Mouse (Mus musculus): ENCODE results near the gene Prcd. TPM values are rescaled to one million over a fixed set of nuclear protein-coding genes. Genes with fewer than 3 reads are reported as not detected.

The Prcd gene
- polyA plus RNA-seq, 1 experiment from 2014 or later, result 16.4 TPM

DNA sequence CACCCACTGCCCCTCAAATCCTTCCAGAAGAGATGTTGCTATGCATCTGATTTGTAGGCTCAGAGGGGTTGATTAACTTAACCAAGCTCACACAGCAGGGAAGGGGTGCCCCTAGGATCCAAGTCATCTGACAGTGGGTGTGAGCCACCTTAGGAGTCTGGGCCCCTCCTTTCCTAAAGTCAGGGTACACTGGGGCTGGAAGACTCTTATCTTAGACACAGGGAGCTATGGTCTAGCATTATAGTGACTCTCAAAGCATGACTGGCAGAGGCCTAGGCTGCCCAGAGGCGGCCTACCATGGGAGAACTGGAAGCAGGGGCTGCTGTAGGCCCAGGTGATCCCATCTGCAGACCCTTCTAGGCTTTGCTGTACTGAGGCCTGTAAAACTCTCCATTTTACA is 40.8 kb upstream of the Prcd start:
- no peak for TF ChIP-seq EP300 (IDR thresholded peaks at IDR 0.05)
- no peak for TF ChIP-seq CTCF (IDR thresholded peaks at IDR 0.05)
- peaks cover 5% of the 10 kb centered on the region; the same call in 1 of the 2 replicates for H3K36me3 ChIP-seq (ENCODE audit: insufficient read depth, low read length)
- H3K4me2 ChIP-seq (replicated peaks; ENCODE audit: low read depth, low read length), result no peak overlapping the region

DNA sequence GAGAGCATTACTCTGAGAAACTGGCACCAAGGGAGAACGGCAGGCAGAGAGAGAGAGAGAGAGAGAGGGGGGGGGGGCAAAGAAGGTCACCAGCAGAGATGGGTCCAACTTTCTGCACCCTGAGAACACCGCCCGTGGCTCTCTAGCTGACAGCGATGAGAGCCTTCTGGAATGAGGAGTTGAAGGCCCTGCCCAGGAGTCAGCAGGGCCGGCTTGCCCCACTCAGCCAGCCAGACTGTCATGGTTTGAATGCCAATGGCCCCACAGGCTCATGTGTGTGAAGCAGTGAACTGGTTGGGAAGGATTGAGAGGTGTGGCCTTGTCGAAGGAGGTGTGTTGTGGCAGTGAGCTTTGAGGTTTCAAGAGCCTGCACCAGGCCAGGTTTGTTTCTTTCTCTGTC is 40.1 kb upstream of the Prcd start:
- no peak overlapping the region for H3K27ac ChIP-seq (ENCODE audit: low read length)
- H3K36me3 ChIP-seq (ENCODE audit: insufficient read depth, low read length), result peaks cover 5% of the 10 kb centered on the region; the same call in 1 of the 2 replicates
- no peak for ATAC-seq

More for the DNA sequence above, 40.8 kb upstream of the Prcd start:
- H3K27me3 ChIP-seq (replicated peaks; ENCODE audit: insufficient read depth, low read length), result no peaks in the 10 kb centered on the region
- peaks cover 25% of the 10 kb centered on the region for H3K4me1 ChIP-seq (ENCODE audit: insufficient read depth, low read depth, low read length)
- no peak overlapping the region for H3K4me3 ChIP-seq (ENCODE audit: low read depth, low read length)
- H3K9ac ChIP-seq (replicated peaks; ENCODE audit: low read depth), result no peak overlapping the region
- DNase-seq (ENCODE audit: low spot score) (no peak), ATAC-seq (no peak)
- WGBS, result 95% methylated on average over 1 of the region's 1 CpGs
- no peaks in the 10 kb centered on the region for H3K9me3 ChIP-seq (ENCODE audit: low read length)
- no peak overlapping the region for H3K27ac ChIP-seq (ENCODE audit: low read length)

DNA sequence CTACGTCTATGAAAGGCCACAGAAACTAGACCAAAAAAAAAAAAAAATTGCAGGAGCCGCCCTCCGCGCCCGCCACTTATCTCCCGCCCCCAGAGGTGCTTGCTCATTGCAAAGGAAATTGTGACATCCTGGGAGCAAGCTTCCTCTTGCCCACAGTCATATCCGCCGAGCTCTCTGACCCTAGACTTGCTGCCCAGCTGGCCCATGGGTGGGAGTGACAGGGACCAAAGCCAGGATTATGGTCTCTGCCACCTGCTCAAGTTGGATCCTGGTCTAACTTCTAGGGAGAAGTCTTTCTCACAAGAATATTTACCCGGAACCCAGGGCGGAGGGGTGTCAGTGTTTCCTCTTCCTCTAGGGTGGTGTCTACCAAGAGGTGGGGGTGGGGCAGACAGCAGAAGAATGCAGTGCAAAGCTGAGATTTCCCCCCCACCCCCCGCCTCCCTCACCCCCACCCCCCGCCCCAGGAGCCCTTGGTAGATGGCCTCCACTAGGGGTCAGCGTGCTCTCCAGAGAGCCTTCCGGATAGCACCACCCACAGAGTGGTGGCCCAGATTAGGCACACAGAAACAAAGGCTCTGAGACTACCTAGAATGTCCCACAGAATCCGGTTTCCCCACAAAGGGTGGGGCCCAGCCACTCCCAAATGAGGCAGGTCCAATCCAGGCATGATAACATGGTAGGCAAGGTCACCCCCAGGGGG is 37.4 kb upstream of the Prcd start:
- Histone ChIP-seq H3K4me1 (ENCODE audit: insufficient read depth, low read depth, low read length) (peaks cover 58% of the 10 kb centered on the region), H3K4me3 (ENCODE audit: low read depth, low read length) (no peak overlapping the region), H3K27ac (ENCODE audit: low read length) (peak overlapping the region; percentile 92), H3K9ac (replicated peaks; ENCODE audit: low read depth) (no peak overlapping the region), H3K9me3 (ENCODE audit: low read length) (no peaks in the 10 kb centered on the region), H3K27me3 (replicated peaks; ENCODE audit: insufficient read depth, low read length) (no peaks in the 10 kb centered on the region), H3K4me2 (replicated peaks; ENCODE audit: low read depth, low read length) (peak overlapping the region; percentile 34), H3K36me3 (ENCODE audit: insufficient read depth, low read length) (no peaks in the 10 kb centered on the region)
- DNase-seq (ENCODE audit: low spot score), result peak; percentile 93
- 10% methylated on average over 15 of the region's 15 CpGs for WGBS
- ATAC-seq, result peak; percentile 76
- TF ChIP-seq EP300 (IDR thresholded peaks at IDR 0.05), result peak; percentile 87
- TF ChIP-seq CTCF (IDR thresholded peaks at IDR 0.05), result peak; percentile 55

More for the DNA sequence above, 40.1 kb upstream of the Prcd start:
- no peaks in the 10 kb centered on the region for H3K27me3 ChIP-seq (replicated peaks; ENCODE audit: insufficient read depth, low read length)
- no peak overlapping the region for H3K4me2 ChIP-seq (replicated peaks; ENCODE audit: low read depth, low read length)
- H3K4me1 ChIP-seq (ENCODE audit: insufficient read depth, low read depth, low read length), result peaks cover 32% of the 10 kb centered on the region
- H3K9ac ChIP-seq (replicated peaks; ENCODE audit: low read depth), result no peak overlapping the region
- no peak overlapping the region for H3K4me3 ChIP-seq (ENCODE audit: low read depth, low read length)
- WGBS, result 60% methylated on average over 6 of the region's 6 CpGs
- TF ChIP-seq CTCF (IDR thresholded peaks at IDR 0.05) (no peak), EP300 (IDR thresholded peaks at IDR 0.05) (no peak)
- no peak for DNase-seq (ENCODE audit: low spot score)
- no peaks in the 10 kb centered on the region for H3K9me3 ChIP-seq (ENCODE audit: low read length)

DNA sequence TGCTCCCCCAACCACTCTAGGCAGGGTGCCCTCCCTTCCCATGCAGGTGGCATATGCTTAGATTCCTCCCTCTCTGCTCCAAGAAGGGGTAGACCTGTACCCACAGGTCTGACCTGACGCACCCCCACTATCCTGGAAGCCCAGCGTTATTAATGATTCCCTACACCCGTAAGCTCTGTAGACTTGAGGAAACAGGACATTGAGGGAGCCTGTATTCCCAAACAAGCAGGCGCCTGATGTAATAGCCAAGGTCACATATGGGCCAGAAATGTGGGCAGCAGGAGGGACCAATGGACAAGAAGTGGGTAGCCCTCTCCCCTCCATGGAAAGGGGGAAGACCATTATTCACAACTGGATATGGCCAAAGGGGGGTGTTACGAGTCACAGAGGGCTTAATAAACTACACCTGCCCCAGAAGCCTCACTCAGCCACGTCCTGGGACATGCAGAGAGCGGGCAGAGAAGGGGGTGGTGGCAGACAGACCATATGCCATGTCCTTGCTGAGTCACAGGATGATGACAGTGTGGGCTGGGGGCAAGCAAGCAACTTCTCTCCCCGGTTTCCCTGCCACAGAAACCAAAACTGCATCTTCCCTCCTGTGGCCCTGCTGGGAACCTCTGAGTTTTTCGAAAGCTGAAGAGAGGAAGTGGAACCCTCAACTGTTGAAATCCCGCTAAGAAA is 36.8 kb upstream of the Prcd start:
- 57% methylated on average over 10 of the region's 10 CpGs for WGBS
- H3K9ac ChIP-seq (replicated peaks; ENCODE audit: low read depth), result no peak overlapping the region; the same call in 1 of the 2 replicates
- no peaks in the 10 kb centered on the region for H3K9me3 ChIP-seq (ENCODE audit: low read length)
- DNase-seq (ENCODE audit: low spot score) (peak; percentile 54), ATAC-seq (no peak)
- H3K4me1 ChIP-seq (ENCODE audit: insufficient read depth, low read depth, low read length), result peaks cover 60% of the 10 kb centered on the region
- peak overlapping the region; percentile 34 for H3K4me2 ChIP-seq (replicated peaks; ENCODE audit: low read depth, low read length)
- no peak for TF ChIP-seq CTCF (IDR thresholded peaks at IDR 0.05)
- TF ChIP-seq EP300 (IDR thresholded peaks at IDR 0.05), result no peak
- no peaks in the 10 kb centered on the region for H3K27me3 ChIP-seq (replicated peaks; ENCODE audit: insufficient read depth, low read length)
- no peak overlapping the region for H3K4me3 ChIP-seq (ENCODE audit: low read depth, low read length)
- no peaks in the 10 kb centered on the region for H3K36me3 ChIP-seq (ENCODE audit: insufficient read depth, low read length)
- peak overlapping the region; percentile 92 for H3K27ac ChIP-seq (ENCODE audit: low read length)

DNA sequence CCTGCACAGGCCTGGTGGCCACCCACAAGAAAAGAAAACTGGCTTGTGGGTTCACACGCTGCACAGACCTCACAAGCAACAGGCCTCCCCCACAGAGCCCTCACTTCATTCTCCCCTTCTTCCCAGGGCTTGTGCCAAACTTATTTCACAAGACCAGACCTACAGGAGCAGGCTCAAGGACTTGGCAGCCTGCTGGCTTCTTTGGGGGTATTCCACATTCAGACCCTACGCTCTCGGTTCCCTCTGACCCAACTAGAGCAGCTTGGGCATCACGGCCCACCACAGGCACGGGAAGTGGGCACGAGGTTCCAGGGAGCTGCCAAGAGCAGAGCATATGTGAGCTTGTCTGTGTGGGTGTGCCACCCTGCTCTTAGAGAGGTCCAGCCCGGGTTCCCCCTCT is 35.7 kb upstream of the Prcd start:
- Histone ChIP-seq H3K27ac (ENCODE audit: low read length) (peak overlapping the region; percentile 92), H3K4me1 (ENCODE audit: insufficient read depth, low read depth, low read length) (peaks cover 70% of the 10 kb centered on the region), H3K9ac (replicated peaks; ENCODE audit: low read depth) (no peak overlapping the region), H3K4me2 (replicated peaks; ENCODE audit: low read depth, low read length) (peak overlapping the region; percentile 14; the same call in 1 of the 2 replicates), H3K27me3 (replicated peaks; ENCODE audit: insufficient read depth, low read length) (no peaks in the 10 kb centered on the region), H3K4me3 (ENCODE audit: low read depth, low read length) (no peak overlapping the region), H3K36me3 (ENCODE audit: insufficient read depth, low read length) (no peaks in the 10 kb centered on the region), H3K9me3 (ENCODE audit: low read length) (no peaks in the 10 kb centered on the region)
- DNase-seq (ENCODE audit: low spot score), result peak; percentile 82
- 54% methylated on average over 7 of the region's 7 CpGs for WGBS
- TF ChIP-seq EP300 (IDR thresholded peaks at IDR 0.05) (0 out of 2 replicates have a peak, but pooled peaks have one; percentile 40), CTCF (IDR thresholded peaks at IDR 0.05) (no peak)
- no peak for ATAC-seq

DNA sequence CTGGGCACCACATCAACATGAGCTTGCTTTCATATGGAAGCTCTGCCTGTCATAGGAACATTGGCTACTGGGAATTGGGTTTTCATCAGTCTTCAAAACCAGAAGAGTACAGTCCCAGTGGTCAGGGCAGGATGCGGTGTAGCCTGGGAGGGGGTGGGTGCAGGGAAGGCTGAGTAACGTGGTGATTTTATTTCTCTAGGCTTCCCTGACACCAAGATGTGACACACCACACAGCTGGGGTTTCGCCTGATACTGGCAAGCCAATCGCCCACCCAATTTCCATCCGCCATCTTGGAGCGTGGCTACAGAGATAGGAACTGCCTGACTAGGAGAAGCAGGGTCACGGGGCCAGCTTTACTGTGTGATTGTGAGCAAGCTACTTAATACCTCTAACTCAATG is 34.7 kb upstream of the Prcd start:
- H3K27me3 ChIP-seq (replicated peaks; ENCODE audit: insufficient read depth, low read length), result no peaks in the 10 kb centered on the region
- peak overlapping the region; percentile 25; the same call in 1 of the 2 replicates for H3K4me2 ChIP-seq (replicated peaks; ENCODE audit: low read depth, low read length)
- DNase-seq (ENCODE audit: low spot score) (no peak), ATAC-seq (no peak)
- H3K27ac ChIP-seq (ENCODE audit: low read length), result peak overlapping the region; percentile 92
- no peak overlapping the region for H3K9ac ChIP-seq (replicated peaks; ENCODE audit: low read depth)
- H3K9me3 ChIP-seq (ENCODE audit: low read length), result no peaks in the 10 kb centered on the region
- TF ChIP-seq EP300 (IDR thresholded peaks at IDR 0.05) (no peak), CTCF (IDR thresholded peaks at IDR 0.05) (no peak)
- no peaks in the 10 kb centered on the region for H3K36me3 ChIP-seq (ENCODE audit: insufficient read depth, low read length)
- H3K4me3 ChIP-seq (ENCODE audit: low read depth, low read length), result no peak overlapping the region
- WGBS, result 87% methylated on average over 7 of the region's 7 CpGs
- peaks cover 79% of the 10 kb centered on the region for H3K4me1 ChIP-seq (ENCODE audit: insufficient read depth, low read depth, low read length)
